Mouse (Mus musculus) embryo, embryonic 11 days (tissue): ENCODE data around the gene 1700019N19Rik.

Source experiments
- DNase-seq: peaks from one replicate; pipeline ENCODE4 v3.0.0-alpha.2; 2015

1700019N19Rik gene

DNA sequence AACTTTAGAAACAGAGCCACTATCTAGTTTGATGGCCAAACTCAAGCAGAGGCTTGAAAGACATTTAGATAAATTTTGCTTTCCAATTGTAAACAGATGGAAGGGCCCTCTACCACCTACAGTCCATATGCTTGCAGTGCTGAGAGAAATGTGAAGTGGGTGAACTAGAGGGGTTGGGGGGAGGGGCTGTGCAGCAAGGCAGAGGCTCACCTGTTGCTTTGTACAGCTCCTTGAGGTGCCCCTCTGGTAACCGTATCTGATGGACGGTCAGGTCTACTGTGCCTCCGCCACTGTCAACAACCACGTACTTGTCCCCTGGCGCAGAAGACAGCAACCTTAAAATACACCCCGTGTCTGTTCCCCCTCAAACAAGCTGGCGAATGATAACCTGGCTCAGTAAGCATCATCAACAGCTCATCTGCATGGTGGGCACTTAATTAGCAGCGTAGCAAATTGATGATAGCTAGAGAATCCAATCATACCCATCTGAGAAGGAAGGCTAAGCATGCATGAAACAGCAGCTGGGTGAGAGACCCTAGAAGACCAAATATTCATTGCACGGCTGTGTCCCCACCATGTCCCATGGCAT lies 11.0 kb upstream of the 1700019N19Rik start:
- DNase-seq, result no peak

- no peak for DNase-seq
Measured at GRCm38 (mm10) chr19:58795114-58795669, 931 bp upstream of the 1700019N19Rik start.

- no peak for DNase-seq
Measured at GRCm38 (mm10) chr19:58789194-58789593, 5.1 kb downstream of the 1700019N19Rik start.

DNA sequence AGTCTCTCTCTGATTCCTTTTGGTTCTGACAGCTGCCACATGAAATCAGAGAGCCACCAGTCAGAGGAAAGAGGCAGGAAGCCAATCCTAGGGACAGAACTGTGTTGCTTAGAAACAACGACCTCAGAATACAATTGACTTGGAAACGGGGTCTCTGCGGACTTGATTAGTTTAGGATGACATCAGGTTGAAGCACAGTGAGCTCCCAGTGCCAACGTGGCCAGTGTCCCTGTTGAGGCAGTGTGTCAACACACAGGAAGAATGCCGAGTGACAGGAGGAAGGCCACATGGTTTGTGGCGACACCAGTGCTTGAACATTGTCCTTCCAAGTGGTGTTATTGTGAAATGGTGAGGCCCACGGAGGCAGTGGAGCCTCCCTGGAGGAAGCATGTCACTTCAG lies 10.3 kb downstream of the 1700019N19Rik start:
- no peak for DNase-seq

GRCm38 (mm10) chr19:58781566-58781965 lies 12.7 kb downstream of the 1700019N19Rik start:
- DNase-seq, result no peak

- no peak for DNase-seq
Measured at GRCm38 (mm10) chr19:58776461-58776860, 17.8 kb downstream of the 1700019N19Rik start.

GRCm38 (mm10) chr19:58767329-58767728 lies 26.9 kb downstream of the 1700019N19Rik start:
- no peak for DNase-seq

GRCm38 (mm10) chr19:58762848-58763541 lies 31.3 kb downstream of the 1700019N19Rik start:
- peak; percentile 86 for DNase-seq

DNA sequence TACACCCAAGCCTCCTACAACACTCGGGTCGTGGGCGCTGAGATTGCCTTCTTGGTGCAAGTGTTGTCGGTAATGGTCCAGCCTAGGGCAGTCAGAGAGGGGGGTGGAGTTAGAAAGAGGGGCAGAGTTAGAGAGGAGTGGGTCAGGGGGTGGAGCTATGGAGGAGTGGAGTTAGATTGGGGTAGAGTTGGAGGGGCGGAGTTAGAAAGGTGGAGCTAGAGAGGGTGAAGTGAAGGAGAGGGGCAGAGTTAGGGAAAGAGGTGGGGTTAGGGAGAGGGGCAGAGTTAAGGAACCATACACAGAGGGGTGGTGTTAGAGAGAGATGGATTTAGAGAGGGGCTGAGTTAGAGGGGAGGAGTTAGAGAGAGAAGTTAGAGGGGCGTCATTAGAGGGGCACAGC lies 31.9 kb downstream of the 1700019N19Rik start:
- peak; percentile 32 for DNase-seq

GRCm38 (mm10) chr19:58759423-58759822 lies 34.8 kb downstream of the 1700019N19Rik start, which contains the start of gene Pnliprp2:
Gene Pnliprp2, plus strand, starts transcription at chr19:58759719.
- no peak for DNase-seq

DNA sequence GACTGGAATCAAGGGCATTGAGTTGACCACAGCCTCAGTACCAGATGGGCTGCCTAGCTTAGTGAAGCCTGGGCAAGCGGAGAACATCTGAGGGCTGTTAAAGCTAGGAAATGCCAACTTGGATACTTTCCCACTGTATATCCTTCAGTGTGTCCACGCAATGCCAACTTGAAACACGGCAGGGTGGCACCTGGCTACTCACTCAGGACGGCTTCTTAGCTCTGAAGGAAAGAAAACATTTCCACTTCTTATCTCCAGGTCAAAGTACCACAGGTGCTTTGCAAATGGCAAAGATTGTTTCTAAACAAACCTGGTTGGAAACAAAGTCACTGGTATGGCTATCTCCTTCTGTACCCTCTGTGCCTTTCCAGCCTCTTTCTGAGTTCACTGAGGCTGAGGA lies 35.4 kb downstream of the 1700019N19Rik start:
- no peak for DNase-seq

DNA sequence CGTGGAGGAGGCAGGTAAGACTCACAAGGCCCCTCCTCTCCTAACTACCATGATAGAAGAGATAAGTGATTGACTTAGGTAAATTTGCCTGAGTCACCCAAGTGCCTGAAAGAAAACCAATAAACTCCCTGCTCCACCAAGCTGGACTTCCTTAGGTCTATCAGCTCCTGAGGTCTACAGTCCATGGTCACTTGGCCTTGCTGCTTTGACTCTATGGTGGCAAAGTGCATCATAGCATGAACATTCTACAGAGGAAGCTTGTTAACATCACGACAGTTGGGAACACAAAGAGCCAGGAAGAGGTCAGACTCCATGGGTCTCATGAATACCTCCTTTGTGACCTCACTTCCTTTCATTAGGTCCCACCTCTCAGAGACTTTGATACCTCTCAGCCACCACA lies 42.8 kb downstream of the 1700019N19Rik start:
- DNase-seq, result no peak

DNA sequence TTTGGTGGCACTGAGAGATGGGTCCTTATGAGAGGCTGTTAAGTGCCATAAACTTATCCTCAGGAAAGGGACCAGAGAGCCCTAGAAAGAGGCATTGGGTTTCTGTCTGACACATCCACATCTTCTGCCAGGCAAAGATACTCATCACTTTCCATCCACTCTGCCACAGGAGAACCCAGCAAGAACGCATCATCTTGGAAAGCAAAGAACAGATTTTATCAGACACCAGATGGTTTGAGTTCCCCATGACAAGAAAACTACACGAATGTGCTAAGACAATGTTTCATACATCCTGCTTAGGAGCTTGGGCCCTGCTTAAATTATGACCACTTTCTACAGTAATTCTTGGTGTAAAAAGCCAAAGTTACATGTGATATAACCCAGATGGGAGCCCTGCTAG lies 43.4 kb downstream of the 1700019N19Rik start:
- no peak for DNase-seq

- DNase-seq, result no peak
Measured at GRCm38 (mm10) chr19:58747498-58748000, 46.7 kb downstream of the 1700019N19Rik start.

GRCm38 (mm10) chr19:58743736-58744135 lies 50.5 kb downstream of the 1700019N19Rik start:
- DNase-seq, result no peak

GRCm38 (mm10) chr19:58742711-58743110 lies 51.5 kb downstream of the 1700019N19Rik start:
- no peak for DNase-seq

DNA sequence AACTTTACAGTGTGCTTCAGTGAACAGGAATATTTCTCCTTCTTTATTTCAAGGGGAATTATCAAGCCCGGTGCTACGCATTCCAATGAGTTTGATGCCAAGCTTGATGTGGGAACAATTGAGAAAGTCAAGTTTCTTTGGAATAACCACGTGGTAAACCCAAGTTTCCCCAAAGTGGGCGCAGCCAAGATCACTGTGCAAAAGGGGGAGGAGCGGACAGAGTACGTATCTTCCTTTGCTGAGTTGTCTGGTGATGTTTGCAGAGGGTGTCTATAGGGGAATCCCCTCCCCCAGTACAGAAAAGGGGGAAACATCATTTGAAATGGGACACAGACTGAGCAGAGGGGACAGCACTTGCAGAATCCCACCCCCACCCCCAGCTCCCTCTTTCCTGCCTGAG lies 53.2 kb downstream of the 1700019N19Rik start:
- no peak for DNase-seq

- DNase-seq, result no peak
Measured at GRCm38 (mm10) chr19:58738111-58738510, 56.1 kb downstream of the 1700019N19Rik start.
